Mouse (Mus musculus) bone marrow macrophage, adult 2 months (primary cell): ENCODE measurements at regions not wholly inside any gene's neighbourhood (a gene's known extent, or its start where the extent isn't known, plus 50 kb on each side); places are given as distances from the start of the nearest gene placed in this dataset.

ENCODE experiments used
- H3K27ac ChIP-seq: 2 replicates; pipeline ENCODE4 v1.5.1; 2012; ENCODE audit warnings: low read depth, low read length; ENCODE audit not compliant: insufficient read depth
- H3K4me1 ChIP-seq: 2 replicates; pipeline ENCODE4 v1.6.1; 2012; ENCODE audit warnings: low read length; ENCODE audit not compliant: control insufficient read depth, insufficient read depth
- H3K4me3 ChIP-seq: 2 replicates; pipeline ENCODE4 v1.5.1; 2012; ENCODE audit warnings: mild to moderate bottlenecking, low read length, moderate library complexity; ENCODE audit not compliant: insufficient read depth
- CTCF ChIP-seq: IDR thresholded peaks from 2 replicates; pipeline ENCODE4 v1.5.1; 2012; ENCODE audit warnings: low read depth, mild to moderate bottlenecking, low read length, moderate library complexity
- POLR2A ChIP-seq: IDR thresholded peaks from 2 replicates; pipeline ENCODE4 v1.6.1; 2012; ENCODE audit warnings: mild to moderate bottlenecking, low read depth, low read length, borderline replicate concordance

GRCm38 (mm10) chr3:139780054-139780453 is 574.6 kb downstream of the Stpg2 start:
- H3K4me3 ChIP-seq = no peak overlapping the region
- no peaks in the 10 kb centered on the region for H3K4me1 ChIP-seq
- TF ChIP-seq POLR2A (no peak), CTCF (no peak)
- no peak overlapping the region for H3K27ac ChIP-seq

GRCm38 (mm10) chr3:139783406-139783805 is 577.9 kb downstream of the Stpg2 start:
- no peak for TF ChIP-seq POLR2A
- TF ChIP-seq CTCF = no peak
- Histone ChIP-seq H3K4me1 (no peaks in the 10 kb centered on the region), H3K4me3 (no peak overlapping the region), H3K27ac (no peak overlapping the region)

DNA sequence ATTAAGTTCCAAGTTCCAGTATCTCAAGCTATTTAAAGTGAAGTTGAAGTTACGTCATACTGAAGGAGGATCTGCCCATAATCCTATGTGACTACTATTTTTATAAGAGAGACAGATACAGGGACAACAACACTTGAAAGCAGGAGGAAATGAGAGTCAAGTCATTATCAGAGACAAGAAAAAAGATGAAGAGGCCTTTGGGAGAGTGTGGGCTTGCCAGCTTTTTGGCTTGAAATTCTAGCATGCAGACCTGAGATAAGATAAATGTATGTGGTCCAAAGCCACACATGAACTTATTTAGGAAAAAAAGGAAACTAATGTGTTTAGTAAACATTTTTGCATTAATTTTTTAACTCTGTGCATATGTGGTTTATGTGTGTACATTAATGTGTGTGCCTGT is 581.0 kb downstream of the Stpg2 start:
- no peak for TF ChIP-seq POLR2A
- no peak for TF ChIP-seq CTCF
- Histone ChIP-seq H3K4me3 (no peak overlapping the region), H3K4me1 (no peaks in the 10 kb centered on the region), H3K27ac (no peak overlapping the region)

- Histone ChIP-seq H3K4me1 (no peaks in the 10 kb centered on the region), H3K27ac (no peak overlapping the region), H3K4me3 (no peak overlapping the region)
- TF ChIP-seq CTCF = no peak
- no peak for TF ChIP-seq POLR2A
Observed at GRCm38 (mm10) chr3:139788854-139789253, 583.4 kb downstream of the Stpg2 start.

DNA sequence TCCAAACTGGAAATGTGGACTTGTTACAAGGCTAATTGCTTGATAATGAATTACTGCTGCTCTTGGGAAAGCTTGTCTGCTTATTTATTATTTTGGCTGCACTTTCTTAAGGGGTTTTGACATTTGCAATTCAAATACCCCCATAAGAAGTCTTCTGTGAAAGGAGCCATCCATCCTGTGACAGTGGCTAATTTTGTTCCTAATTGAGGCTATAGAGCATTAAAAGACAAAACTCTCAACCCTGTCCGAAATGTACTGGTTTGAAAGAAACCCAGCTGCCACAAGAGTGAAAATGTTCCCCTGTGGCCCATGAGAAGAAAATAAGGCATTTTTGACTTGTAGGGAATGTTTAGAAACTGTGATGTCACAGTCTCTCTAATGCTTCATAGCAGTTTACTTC is 591.2 kb downstream of the Stpg2 start:
- H3K4me3 ChIP-seq = no peak overlapping the region
- TF ChIP-seq CTCF (no peak), POLR2A (no peak)
- no peak overlapping the region for H3K27ac ChIP-seq

GRCm38 (mm10) chr3:139799059-139799458 is 593.6 kb downstream of the Stpg2 start:
- H3K27ac ChIP-seq = no peak overlapping the region
- TF ChIP-seq POLR2A = no peak
- TF ChIP-seq CTCF = no peak

More for the DNA sequence above, 591.2 kb downstream of the Stpg2 start:
- H3K4me1 ChIP-seq = no peaks in the 10 kb centered on the region

DNA sequence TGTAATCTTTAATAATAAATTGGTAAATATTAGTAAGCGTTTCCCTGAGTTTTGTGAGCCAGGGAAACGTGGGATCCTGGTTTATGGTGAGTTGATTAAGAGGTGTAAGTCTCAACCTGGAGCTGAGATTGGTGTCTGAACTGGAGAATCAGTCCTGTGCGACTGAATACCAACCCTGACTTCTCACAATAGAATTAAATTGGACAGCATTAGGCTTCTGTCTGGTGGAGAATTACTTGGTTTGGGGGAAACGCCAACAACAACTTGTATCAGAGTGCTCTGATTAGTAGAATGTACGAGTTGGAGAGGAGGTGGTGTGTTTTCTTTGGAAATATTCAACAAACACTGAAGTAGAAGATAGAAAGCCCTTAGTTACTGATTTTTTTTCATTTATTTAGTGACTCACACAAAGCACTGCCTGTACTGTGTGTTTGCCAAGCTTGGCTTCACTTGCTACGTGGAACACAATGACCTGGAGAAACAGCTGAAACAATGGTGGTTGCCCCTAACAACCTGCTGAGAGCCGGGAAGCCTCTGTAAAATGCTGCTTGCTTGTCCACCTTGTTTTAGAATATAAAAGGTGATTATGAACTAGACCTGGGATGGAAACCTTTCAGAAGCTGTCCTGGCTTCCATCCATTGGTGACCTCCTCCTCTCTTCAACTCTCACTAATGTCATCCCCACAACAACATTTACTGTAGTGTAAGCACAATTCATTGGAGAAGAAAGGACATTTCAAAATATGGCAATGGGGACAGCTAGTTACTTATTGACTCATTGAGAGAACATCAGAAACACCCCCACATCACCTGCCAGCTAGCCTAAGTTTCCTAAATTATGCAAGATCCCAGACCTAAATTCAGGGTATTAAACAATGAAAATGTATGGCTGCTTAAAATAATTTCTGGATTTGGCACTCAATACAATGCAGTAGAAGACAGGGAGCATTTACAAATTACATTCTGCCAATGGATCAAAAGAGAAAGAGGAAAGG is 597.5 kb downstream of the Stpg2 start:
- Histone ChIP-seq H3K4me1 (no peaks in the 10 kb centered on the region), H3K4me3 (no peak overlapping the region), H3K27ac (no peak overlapping the region)
- TF ChIP-seq POLR2A = no peak
- TF ChIP-seq CTCF = no peak

More at GRCm38 (mm10) chr3:139799059-139799458, 593.6 kb downstream of the Stpg2 start:
- H3K4me1 ChIP-seq = no peaks in the 10 kb centered on the region
- no peak overlapping the region for H3K4me3 ChIP-seq

GRCm38 (mm10) chr3:139828014-139828413 is 622.5 kb downstream of the Stpg2 start:
- Histone ChIP-seq H3K4me1 (no peaks in the 10 kb centered on the region), H3K4me3 (no peak overlapping the region), H3K27ac (no peak overlapping the region)
- TF ChIP-seq CTCF (no peak), POLR2A (no peak)

GRCm38 (mm10) chr3:139828581-139828980 is 623.1 kb downstream of the Stpg2 start:
- Histone ChIP-seq H3K4me1 (no peaks in the 10 kb centered on the region), H3K27ac (no peak overlapping the region), H3K4me3 (no peak overlapping the region)
- TF ChIP-seq POLR2A (no peak), CTCF (no peak)

DNA sequence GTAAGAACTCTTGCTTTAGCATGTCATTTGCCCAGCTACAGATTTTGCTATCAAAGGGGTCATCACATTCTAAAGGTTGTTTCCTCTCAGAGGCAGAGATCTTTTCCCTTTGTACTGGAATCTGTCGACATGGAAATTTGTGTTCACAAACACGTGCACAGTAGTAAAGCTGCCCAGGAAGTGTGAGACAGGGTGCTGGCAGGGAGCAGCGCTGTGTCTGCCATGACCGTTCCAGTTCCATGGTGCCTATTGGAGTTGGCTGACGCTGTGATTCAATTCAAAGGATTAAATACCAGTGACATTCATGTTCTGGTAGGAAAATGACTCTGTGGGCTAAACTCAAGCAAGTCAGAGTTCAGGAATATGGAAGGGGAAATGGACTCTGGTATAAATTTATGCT is 627.1 kb downstream of the Stpg2 start:
- no peak overlapping the region for H3K4me3 ChIP-seq

More for the DNA sequence above, 627.1 kb downstream of the Stpg2 start:
- Histone ChIP-seq H3K4me1 (no peaks in the 10 kb centered on the region), H3K27ac (no peak overlapping the region)
- TF ChIP-seq POLR2A = no peak
- no peak for TF ChIP-seq CTCF
